ENCODE assay signal across 11 mouse cellular contexts in genomic region chr5:73279732-73280566, GRCm38 (mm10). TPM values are rescaled to one million over a fixed set of nuclear protein-coding genes. Genes with fewer than 3 reads are reported as not detected.
A peak's percentile ranks its signal among the peaks of the same experiment; 100 is the strongest.
DNase-seq lines count a peak whose midpoint lies in the region; ATAC-seq lines count a peak whose summit lies in the region.
"Had no signal": no experiment of that assay in that cellular context is flagged by ENCODE, and none has a peak within 500 bp of the region (broad histone marks: within the 10 kb centered on the region; RNA-seq: fewer than 3 reads in every experiment).

No protein-coding gene starts in this region.

- no peak overlapping the region for H3K4me3 ChIP-seq in lung, embryonic 16.5 days (ENCODE audit: low read length)
- no peak overlapping the region for H3K4me3 ChIP-seq in heart, embryonic 15.5 days
- H3K4me3 ChIP-seq in stomach, embryonic 14.5 days (ENCODE audit: low read depth, low read length) = no peak overlapping the region

- no peak overlapping the region for H3K9ac ChIP-seq in lung, embryonic 16.5 days (ENCODE audit: low read length)
- no peak overlapping the region for H3K9ac ChIP-seq in heart, embryonic 15.5 days
- no peak overlapping the region for H3K9ac ChIP-seq in stomach, embryonic 14.5 days (replicated peaks; ENCODE audit: low read depth, low read length)

- no peaks in the 10 kb centered on the region for H3K9me3 ChIP-seq in lung, embryonic 16.5 days (ENCODE audit: control insufficient read depth, low read length)
- H3K9me3 ChIP-seq in heart, embryonic 15.5 days (replicated peaks) = no peaks in the 10 kb centered on the region
- H3K9me3 ChIP-seq in stomach, embryonic 14.5 days (ENCODE audit: control insufficient read depth, low read depth, low read length) = no peaks in the 10 kb centered on the region

- no peaks in the 10 kb centered on the region for H3K27me3 ChIP-seq in lung, embryonic 16.5 days (ENCODE audit: control insufficient read depth, insufficient read depth, low read depth, low read length)
- no peaks in the 10 kb centered on the region for H3K27me3 ChIP-seq in heart, embryonic 15.5 days
- H3K27me3 ChIP-seq in stomach, embryonic 14.5 days (ENCODE audit: control insufficient read depth, insufficient read depth, low read length) = no peaks in the 10 kb centered on the region

- peak; percentile 90 for DNase-seq in heart, adult 11 months
- no peak for DNase-seq in heart, adult 8-10 months (ENCODE audit: low spot score)
- DNase-seq in lung, postnatal 14 days = no peak
- DNase-seq in urinary bladder, postnatal 25 days (ENCODE audit: low spot score) = no peak
- no peak for DNase-seq in liver
- DNase-seq: cerebellum, adult 18-20 months; lung, postnatal 10 days had no signal

- 48% methylated on average over 4 of the region's 4 CpGs for WGBS in lung, embryonic 16.5 days
- 37% methylated on average over 4 of the region's 4 CpGs for WGBS in heart, embryonic 15.5 days
- 38% methylated on average over 4 of the region's 4 CpGs for WGBS in stomach, embryonic 14.5 days

- no peak overlapping the region for H3K4me2 ChIP-seq in lung, embryonic 16.5 days (ENCODE audit: low read depth, low read length)
- 0 out of 2 replicates have a peak overlapping the region, but pooled peaks have one; percentile 6 for H3K4me2 ChIP-seq in heart, embryonic 15.5 days
- 0 out of 2 replicates have a peak overlapping the region, but pooled peaks have one; percentile 2 for H3K4me2 ChIP-seq in stomach, embryonic 14.5 days (replicated peaks; ENCODE audit: low read depth, low read length)

- H3K4me1 ChIP-seq in lung, embryonic 16.5 days (replicated peaks; ENCODE audit: control insufficient read depth, insufficient read depth, low read length) = peaks cover 10% of the 10 kb centered on the region; the same call in 1 of the 2 replicates
- peaks cover 18% of the 10 kb centered on the region for H3K4me1 ChIP-seq in heart, embryonic 15.5 days (replicated peaks)
- H3K4me1 ChIP-seq in stomach, embryonic 14.5 days (ENCODE audit: control insufficient read depth, insufficient read depth, low read length) = peaks cover 10% of the 10 kb centered on the region

- no peaks in the 10 kb centered on the region for H3K36me3 ChIP-seq in lung, embryonic 16.5 days (ENCODE audit: control insufficient read depth, insufficient read depth, low read length)
- H3K36me3 ChIP-seq in heart, embryonic 15.5 days = no peaks in the 10 kb centered on the region
- H3K36me3 ChIP-seq in stomach, embryonic 14.5 days (ENCODE audit: control insufficient read depth, insufficient read depth, low read length) = no peaks in the 10 kb centered on the region

- peak overlapping the region; percentile 41 for H3K27ac ChIP-seq in lung, embryonic 16.5 days (ENCODE audit: low read length)
- peak overlapping the region; percentile 73 for H3K27ac ChIP-seq in heart, embryonic 15.5 days
- H3K27ac ChIP-seq in stomach, embryonic 14.5 days (ENCODE audit: low read length) = peak overlapping the region; percentile 66

- no peak; the same call in 1 of the 2 replicates for ATAC-seq in lung, embryonic 16.5 days (ENCODE audit: low read depth)
- ATAC-seq in heart, embryonic 15.5 days (replicated peaks; ENCODE audit: insufficient number of reproducible peaks, insufficient read depth, low FRiP score, low read depth) = 0 out of 2 replicates have a peak, but pooled peaks have one; percentile 18
- ATAC-seq in stomach, embryonic 14.5 days (ENCODE audit: insufficient number of reproducible peaks, insufficient read depth, low FRiP score, low read depth) = no peak
- ATAC-seq: forebrain, embryonic 16.5 days had no signal

RNA-seq across cellular contexts. Expression of gene Ociad1, which starts 12.6 kb away (rescaled TPM):
- 100 to 1,000 TPM; 233 to 264 (median 240) TPM for total RNA-seq in heart, adult 8-10 months (2022)
- polyA plus RNA-seq in lung, embryonic 16.5 days (2015; fragmentation: Nextera tagmentation; extraction: Ambion mirVana) = 231 and 244 TPM in 2 replicates
- polyA plus RNA-seq in heart, embryonic 15.5 days (2015; fragmentation: Nextera tagmentation; extraction: Ambion mirVana) = 237 and 244 TPM in 2 replicates
- polyA plus RNA-seq in stomach, embryonic 14.5 days (2014; fragmentation: Nextera tagmentation; extraction: Ambion mirVana) = 138 and 148 TPM in 2 replicates

RNA-seq across cellular contexts. Expression of gene Fryl, which starts 23.5 kb away (rescaled TPM):
- total RNA-seq in heart, adult 8-10 months (2022) = 10 to 100 TPM; 32.7 to 38.8 (median 35.1) TPM
- 20.3 and 20.4 TPM in 2 replicates for polyA plus RNA-seq in lung, embryonic 16.5 days (2015; fragmentation: Nextera tagmentation; extraction: Ambion mirVana)
- polyA plus RNA-seq in heart, embryonic 15.5 days (2015; fragmentation: Nextera tagmentation; extraction: Ambion mirVana) = 25.7 and 28.4 TPM in 2 replicates
- 32.0 and 33.4 TPM in 2 replicates for polyA plus RNA-seq in stomach, embryonic 14.5 days (2014; fragmentation: Nextera tagmentation; extraction: Ambion mirVana)
